Mouse (Mus musculus) G1E (cell line): ENCODE measurements around the gene Usp16. TPM values are rescaled to one million over a fixed set of nuclear protein-coding genes. Genes with fewer than 3 reads are reported as not detected.
A peak's percentile ranks its signal among the peaks of the same experiment; 100 is the strongest.

ENCODE experiments used
- ATAC-seq: 2 replicates; pipeline ENCODE4 v1.8.0; 2016; ENCODE audit warnings: mild to moderate bottlenecking; ENCODE audit not compliant: insufficient number of reproducible peaks, poor library complexity, low FRiP score, severe bottlenecking; ENCODE audit errors: extremely low read depth
- DNase-seq: peaks from one replicate; pipeline ENCODE4 v3.0.0; 2012; ENCODE audit warnings: low spot score
- H3K27me3 ChIP-seq: 2 replicates; pipeline ENCODE4 v1.6.1; 2012; ENCODE audit warnings: mild to moderate bottlenecking, low read length, inconsistent platforms; ENCODE audit not compliant: insufficient read depth
- H3K36me3 ChIP-seq: replicated peaks from 2 replicates; pipeline ENCODE3; 2012; ENCODE audit warnings: mild to moderate bottlenecking, inconsistent platforms
- H3K4me1 ChIP-seq: 2 replicates; pipeline ENCODE4 v1.6.1; 2012; ENCODE audit warnings: low read depth, low read length, inconsistent platforms, mixed read lengths; ENCODE audit not compliant: insufficient read depth
- H3K4me3 ChIP-seq: 2 replicates; pipeline ENCODE4 v1.5.1; 2012; ENCODE audit warnings: low read depth, mild to moderate bottlenecking, inconsistent platforms, low read length, moderate library complexity, mixed read lengths
- H3K9me3 ChIP-seq: replicated peaks from 2 replicates; pipeline ENCODE4 v1.6.1; 2012; ENCODE audit warnings: inconsistent platforms
- CTCF ChIP-seq: IDR thresholded peaks from 2 replicates; pipeline ENCODE4 v1.5.1; 2012; ENCODE audit warnings: low read depth, low read length, inconsistent platforms, mixed read lengths
- GATA1 ChIP-seq: IDR thresholded peaks from 2 replicates; pipeline ENCODE4 v1.6.1; 2012; ENCODE audit warnings: borderline replicate concordance, low read length, inconsistent platforms, mixed read lengths
- GATA2 ChIP-seq: IDR thresholded peaks from 2 replicates; pipeline ENCODE4 v1.6.1; 2012; ENCODE audit warnings: low read depth, low read length, inconsistent platforms, borderline replicate concordance
- POLR2AphosphoS5 ChIP-seq: IDR thresholded peaks from 2 replicates; pipeline ENCODE4 v1.6.1; 2012; ENCODE audit warnings: low read depth, low read length, inconsistent platforms; ENCODE audit not compliant: insufficient replicate concordance
- TAL1 ChIP-seq: conservative IDR thresholded peaks from 2 replicates; pipeline ENCODE4 v1.6.1; 2012; ENCODE audit warnings: low read depth, low read length, inconsistent platforms, mixed read lengths
- polyA plus RNA-seq: library from polyadenylated mRNA; stranded (reverse); fragments of >175 nt; gene quantifications from 2 replicates; pipeline ENCODE4 v1.2.3, GENCODE M21; 2012
- total RNA-seq, 2 experiments: library from RNA; stranded (forward) in 1 of 2; stranded (reverse) in 1 of 2; fragments of 200-1000 nt in 1 of 2; fragments of >200 nt in 1 of 2; fragmentation: Nextera tagmentation in 1 of 2; gene quantifications; 2 replicates each; pipeline ENCODE4 v1.2.3; 2014 to 2017

Usp16 gene
- total RNA-seq (2014; fragmentation: Nextera tagmentation) (85.6 and 86.5 TPM in 2 replicates), total RNA-seq (2017) (59.0 and 76.1 TPM in 2 replicates), polyA plus RNA-seq (14.2 and 15.5 TPM in 2 replicates)

DNA sequence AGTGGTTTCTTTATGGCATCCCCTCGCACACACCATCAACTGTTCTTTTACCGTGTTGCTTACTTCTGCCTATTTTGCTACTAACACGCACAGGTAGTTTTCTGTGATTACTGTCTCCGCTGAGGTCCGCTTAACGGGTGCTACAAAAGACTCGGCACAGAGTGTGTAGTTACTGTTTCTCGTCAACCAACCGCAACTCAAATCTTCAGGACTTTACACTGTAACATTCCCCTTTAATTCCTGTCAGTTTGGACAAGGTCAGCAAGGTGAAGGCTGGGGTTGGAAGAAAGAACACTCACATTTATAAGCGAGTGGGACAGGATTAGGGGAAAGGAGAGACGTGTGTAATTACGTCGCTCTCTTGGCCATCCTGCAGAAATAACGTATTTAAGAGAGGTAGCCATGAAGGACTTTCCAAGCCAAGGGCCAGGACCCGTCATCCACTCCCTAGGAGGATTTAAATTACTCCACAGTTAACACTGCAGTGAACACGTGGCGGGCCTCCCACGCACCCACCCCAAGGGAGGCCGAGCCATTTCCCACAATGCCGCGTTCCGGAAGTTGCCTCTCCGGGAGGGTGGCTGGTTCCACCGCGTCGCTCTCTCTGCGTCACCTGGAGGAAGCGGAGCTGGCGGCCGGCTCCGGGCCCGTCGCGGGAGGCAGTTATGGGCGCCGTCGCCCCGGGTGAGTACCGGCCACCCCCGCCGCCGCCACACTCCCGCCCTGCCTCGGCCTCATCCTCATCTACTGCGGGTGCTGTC is at the start of gene Usp16:
Gene Usp16, plus strand, starts transcription at position 285 of the 761 bp plus-strand sequence.
- no peak for TF ChIP-seq TAL1
- no peak for TF ChIP-seq GATA1
- TF ChIP-seq POLR2AphosphoS5 = no peak
- no peak for TF ChIP-seq CTCF
- TF ChIP-seq GATA2 = no peak
- Histone ChIP-seq H3K4me3 (peak within 1 kb of the TSS; percentile 96), H3K9me3 (no peaks in the 10 kb centered on the region), H3K36me3 (peaks cover 21% of the 10 kb centered on the region), H3K4me1 (peaks cover 36% of the 10 kb centered on the region), H3K27me3 (no peaks in the 10 kb centered on the region; the same call in 1 of the 2 replicates)
- DNase-seq (peak; percentile 98), ATAC-seq (peak; percentile 94)

DNA sequence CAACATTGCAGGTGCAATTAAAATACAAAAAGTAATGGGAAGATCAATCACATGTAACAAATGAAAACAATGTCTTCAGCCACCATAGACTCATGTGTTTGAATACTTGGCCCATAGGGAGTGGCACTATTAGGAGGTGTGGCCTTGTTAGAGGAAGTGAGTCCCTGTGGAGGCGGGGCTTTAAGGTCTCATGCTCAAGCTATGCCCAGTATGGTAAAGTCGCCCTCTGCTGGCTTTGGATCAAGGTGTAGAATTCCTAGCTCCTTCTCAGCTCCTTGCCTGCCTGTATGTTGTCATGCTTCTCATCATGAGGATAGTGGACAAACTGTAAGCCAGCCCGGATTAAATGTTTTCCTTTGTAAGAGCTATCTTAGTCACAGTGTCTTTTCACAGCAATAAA is 49.5 kb upstream of the Usp16 start:
- DNase-seq (no peak), ATAC-seq (peak; percentile 45)
- peaks cover 7% of the 10 kb centered on the region; the same call in 1 of the 2 replicates for H3K4me1 ChIP-seq
- H3K36me3 ChIP-seq = peaks cover 93% of the 10 kb centered on the region
- no peak for TF ChIP-seq GATA2
- TF ChIP-seq TAL1 = no peak
- no peak for TF ChIP-seq CTCF
- no peak for TF ChIP-seq GATA1
- TF ChIP-seq POLR2AphosphoS5 = no peak
- no peaks in the 10 kb centered on the region for H3K27me3 ChIP-seq
- no peak overlapping the region for H3K4me3 ChIP-seq
- no peaks in the 10 kb centered on the region for H3K9me3 ChIP-seq

DNA sequence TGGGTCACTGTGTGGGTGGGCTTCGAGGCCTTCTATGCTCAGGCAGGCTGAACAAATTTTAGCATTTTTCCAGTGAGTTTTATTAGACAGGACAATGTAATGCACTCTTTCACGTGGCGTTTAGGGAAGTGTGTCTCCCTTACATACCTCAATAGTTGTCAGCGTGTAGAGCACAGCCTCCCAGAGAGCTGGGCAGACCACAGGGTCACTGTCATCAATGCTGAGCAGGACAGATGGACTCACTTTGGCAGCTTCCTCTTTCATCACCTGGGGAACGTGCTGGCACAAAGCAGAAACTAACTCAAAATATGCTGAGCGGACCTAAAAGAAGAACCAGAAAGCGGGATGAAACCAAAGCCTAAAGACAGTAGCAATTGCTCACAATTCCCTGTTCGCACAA is 33.8 kb upstream of the Usp16 start:
- DNase-seq = no peak
- H3K36me3 ChIP-seq = peaks cover 92% of the 10 kb centered on the region
- peaks cover 4% of the 10 kb centered on the region for H3K4me1 ChIP-seq
- no peak for ATAC-seq
- H3K4me3 ChIP-seq = no peak overlapping the region
- H3K27me3 ChIP-seq = no peaks in the 10 kb centered on the region
- peaks cover 4% of the 10 kb centered on the region; the same call in 1 of the 2 replicates for H3K9me3 ChIP-seq
- TF ChIP-seq POLR2AphosphoS5 = no peak
- no peak for TF ChIP-seq GATA2
- TF ChIP-seq TAL1 = no peak
- TF ChIP-seq GATA1 = no peak
- no peak for TF ChIP-seq CTCF

DNA sequence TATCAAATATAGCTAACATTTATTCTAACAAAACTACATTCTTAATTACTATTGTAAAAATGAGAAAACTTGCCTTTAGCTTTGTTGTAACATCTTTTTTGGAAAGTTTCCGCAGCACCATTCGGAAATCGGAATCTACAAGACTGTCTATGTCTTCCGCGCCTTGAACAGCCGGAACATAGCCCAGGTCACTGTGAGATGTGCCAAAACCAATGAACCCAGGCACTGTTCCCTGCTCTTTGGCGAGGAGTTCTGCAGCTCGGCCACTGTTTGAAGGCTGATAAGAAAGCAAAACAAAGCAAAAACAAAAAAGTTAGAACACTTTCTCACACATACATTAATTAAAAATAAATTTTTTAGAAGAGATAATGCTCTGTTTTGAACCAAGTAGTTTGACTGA is 27.0 kb upstream of the Usp16 start:
- Histone ChIP-seq H3K4me1 (peaks cover 11% of the 10 kb centered on the region), H3K36me3 (peaks cover 61% of the 10 kb centered on the region), H3K9me3 (no peaks in the 10 kb centered on the region), H3K27me3 (no peaks in the 10 kb centered on the region), H3K4me3 (no peak overlapping the region)
- no peak for TF ChIP-seq POLR2AphosphoS5
- no peak for TF ChIP-seq CTCF
- no peak for TF ChIP-seq TAL1
- DNase-seq = no peak
- no peak for ATAC-seq

DNA sequence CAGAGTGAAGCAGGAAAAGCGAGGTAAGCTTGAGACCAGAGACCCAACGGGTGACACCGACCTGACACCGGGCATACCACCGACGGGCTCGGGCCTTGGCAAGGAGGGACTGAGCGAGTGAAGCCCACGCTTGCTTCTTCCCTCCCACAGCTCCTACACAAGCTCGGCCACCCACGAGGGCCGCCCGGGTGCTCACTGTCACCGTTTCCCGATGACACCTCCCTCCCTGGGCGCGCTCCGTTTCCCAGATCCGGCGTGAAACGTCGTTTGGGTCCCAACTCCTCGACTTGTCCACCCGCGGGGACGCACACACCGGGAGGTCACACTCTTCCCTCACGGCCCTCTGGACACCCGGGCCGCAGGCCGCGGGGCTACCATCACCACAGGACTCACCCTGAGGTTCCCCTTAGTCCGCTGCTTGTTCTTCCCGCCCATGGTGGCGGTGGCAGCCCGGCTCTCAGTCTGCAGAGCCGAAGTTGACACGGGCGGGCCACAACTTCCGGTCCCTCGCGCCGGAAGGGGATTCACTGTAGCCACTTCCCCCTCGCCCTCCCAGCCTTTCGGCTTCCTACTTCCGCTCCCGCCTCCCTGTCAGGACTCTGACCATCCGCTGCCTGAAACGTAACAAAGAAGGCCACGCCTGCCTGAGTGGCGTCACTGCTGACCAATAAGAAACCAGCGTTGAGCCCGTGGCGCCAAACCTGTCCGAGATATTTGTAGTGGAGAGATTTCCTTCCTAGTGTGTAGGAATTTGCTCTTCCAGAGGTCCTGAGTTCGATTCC is 22.3 kb upstream of the Usp16 start, which contains the start of gene Ltn1:
Gene Ltn1, minus strand, starts transcription at position 580 of the 782 bp plus-strand sequence.
- no peak for TF ChIP-seq GATA1
- no peak for TF ChIP-seq CTCF
- no peak for TF ChIP-seq TAL1
- TF ChIP-seq POLR2AphosphoS5 = no peak
- TF ChIP-seq GATA2 = no peak
- H3K4me3 ChIP-seq = peak within 1 kb of the TSS; percentile 88
- no peaks in the 10 kb centered on the region for H3K27me3 ChIP-seq
- H3K9me3 ChIP-seq = no peaks in the 10 kb centered on the region
- DNase-seq = peak; percentile 78
- peaks cover 55% of the 10 kb centered on the region for H3K36me3 ChIP-seq
- H3K4me1 ChIP-seq = peaks cover 18% of the 10 kb centered on the region
- peak; percentile 100 for ATAC-seq

DNA sequence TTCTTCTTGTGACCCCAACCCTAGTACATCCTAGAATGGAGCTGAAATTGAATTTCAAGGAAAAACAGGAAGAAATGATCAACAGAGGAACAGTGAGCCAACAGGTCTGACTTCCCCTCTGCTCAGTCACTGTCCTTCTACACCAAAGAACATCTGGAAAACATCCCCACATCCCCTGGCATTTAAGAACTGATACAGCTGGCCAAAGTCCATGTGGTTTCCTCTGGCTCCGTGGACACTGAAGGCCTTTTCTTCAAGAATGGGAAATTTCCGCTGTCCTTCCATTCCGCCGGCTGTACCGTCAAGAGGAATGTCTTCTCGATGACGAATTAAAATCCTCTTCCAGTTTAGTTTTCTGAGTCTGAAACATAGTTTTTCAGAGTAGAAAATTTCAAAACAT is 20.2 kb upstream of the Usp16 start:
- peaks cover 52% of the 10 kb centered on the region for H3K36me3 ChIP-seq
- H3K27me3 ChIP-seq = no peaks in the 10 kb centered on the region
- no peak overlapping the region for H3K4me3 ChIP-seq
- ATAC-seq = no peak
- no peaks in the 10 kb centered on the region for H3K9me3 ChIP-seq
- TF ChIP-seq POLR2AphosphoS5 = no peak
- no peak for TF ChIP-seq GATA1
- no peak for TF ChIP-seq GATA2
- TF ChIP-seq CTCF = no peak
- TF ChIP-seq TAL1 = no peak
- peaks cover 23% of the 10 kb centered on the region for H3K4me1 ChIP-seq
- DNase-seq = no peak
